Mouse (Mus musculus): ENCODE data around the gene Igf1.
A peak's percentile ranks its signal among the peaks of the same experiment; 100 is the strongest.

Igf1 gene

DNA sequence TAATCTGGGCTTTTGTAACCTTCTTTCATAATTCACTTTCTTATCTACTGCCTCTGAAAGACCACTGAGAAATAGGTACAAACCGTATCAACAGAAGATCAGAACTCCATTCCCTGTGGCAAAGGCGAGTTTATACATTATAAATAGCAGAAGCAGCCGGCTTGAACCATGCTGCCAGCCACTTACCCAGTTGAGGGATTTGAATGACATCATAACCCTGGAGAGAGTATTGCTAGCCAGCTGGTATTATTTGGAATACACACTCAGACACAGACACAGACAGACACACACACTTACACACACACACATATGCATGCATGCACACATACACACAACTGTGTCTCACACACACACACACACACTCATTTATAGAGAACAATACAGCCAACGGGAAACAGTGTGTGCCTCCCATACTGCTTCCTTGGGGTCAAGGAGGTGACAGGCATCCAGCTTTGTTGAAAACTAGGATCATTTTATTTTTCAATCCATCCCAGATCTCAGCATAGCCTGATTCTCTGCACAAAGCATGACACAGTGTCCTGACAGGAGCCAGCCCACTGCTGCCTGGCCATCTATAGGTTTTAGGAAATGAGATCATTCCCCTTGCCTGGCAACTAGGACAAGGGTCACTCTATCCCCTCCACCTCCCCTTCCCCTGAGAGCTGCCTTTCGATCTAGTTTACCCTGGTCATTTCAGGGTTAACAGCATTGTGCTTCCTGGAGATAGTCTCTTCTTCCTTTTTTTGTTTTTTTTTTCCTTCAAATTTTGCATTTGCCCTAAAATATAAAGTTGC is at the start of gene Igf1:
TSS of gene Igf1 (plus strand) at position 253 of the 794 bp plus-strand sequence.
- DNase-seq (ENCODE audit: low spot score in 2 of 2) = no peak

DNA sequence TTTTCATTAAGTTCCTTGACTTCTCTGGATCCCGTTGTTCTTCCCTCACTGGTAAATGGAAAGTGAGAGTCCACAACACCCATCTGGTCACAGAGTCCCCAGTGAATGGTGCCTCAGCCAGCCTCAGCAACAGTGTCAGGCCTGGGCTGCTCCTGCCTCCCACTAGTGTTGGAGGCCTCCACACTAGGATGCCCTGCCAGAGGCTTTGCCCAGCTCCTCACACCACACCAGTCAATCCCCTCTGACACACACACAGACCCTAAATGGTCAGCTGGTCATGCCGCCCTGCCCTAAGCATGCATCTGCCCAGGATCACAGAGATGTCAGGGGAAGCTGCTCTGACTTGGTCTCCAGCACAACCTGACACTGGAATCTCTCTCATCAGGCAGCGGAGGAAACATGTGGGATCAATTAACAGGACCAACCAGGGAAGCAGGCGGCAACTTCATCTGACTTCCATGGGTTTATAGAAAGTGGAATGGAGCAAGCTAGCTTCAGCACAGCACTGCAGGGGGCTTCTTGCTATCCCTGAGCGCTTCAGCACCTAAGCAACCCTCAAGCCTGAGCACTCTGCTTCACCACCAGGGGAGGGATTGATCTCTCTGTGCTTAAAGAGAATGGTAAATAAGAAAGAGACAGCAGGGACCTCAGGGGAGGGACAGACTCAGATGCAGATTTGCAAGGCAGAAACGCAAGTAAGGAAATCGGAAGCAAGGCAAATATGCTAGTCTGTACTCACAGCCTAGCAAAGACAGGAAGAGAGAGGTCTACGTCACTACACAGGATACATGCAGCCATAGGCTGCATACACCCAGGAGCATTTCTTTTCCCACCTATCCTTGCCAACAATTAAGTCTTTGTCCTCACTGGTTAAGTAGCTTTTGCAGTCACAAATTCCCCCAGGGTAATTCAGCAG is 45.6 kb upstream of the Igf1 start:
- no peak for DNase-seq (ENCODE audit: low spot score in 2 of 2)

DNA sequence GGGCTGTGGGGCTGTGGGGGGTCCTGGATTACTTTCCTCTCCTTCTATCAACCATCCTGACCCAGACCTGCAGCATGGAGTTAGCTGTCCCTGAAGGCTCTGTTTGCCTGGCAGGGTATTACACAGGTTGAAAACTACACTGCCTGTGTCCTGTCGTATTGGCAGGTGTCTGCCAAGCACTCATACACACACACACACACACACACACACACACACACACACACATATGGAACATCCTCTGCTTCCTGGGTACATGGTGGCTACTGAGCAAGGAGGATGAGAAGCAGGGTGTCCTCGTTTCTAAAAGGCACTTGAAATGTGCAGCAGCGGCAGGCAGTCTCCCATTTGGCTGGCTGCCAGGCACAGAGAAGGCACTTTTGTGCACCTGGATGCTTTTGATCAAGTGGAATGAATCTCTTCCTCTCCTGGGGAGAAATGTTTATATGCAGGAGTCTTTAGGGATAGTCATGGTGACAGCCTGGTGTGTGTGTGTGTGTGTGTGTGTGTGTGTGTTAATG is 44.9 kb upstream of the Igf1 start:
- peak in 1 of 2 experiments; percentile 12 for DNase-seq (ENCODE audit: low spot score in 2 of 2)

DNA sequence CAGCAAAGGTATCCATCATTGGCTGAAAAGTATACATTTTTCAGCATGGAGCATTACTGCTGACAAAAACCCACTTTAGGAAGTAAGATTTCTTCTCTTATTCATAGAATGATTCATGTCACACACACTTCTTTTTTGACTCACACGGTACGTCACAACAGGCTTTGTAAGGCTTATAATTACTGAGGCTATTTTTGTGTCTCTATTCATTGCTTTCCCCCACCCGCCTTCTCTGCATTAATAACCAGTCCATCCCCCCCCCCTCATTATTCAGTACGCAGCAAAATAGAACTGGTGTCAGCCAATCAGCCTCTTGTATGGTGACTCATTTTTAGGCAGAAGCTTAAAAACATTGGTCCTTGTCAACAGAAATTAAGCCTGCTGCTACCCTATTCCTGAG is 41.2 kb upstream of the Igf1 start:
- no peak for DNase-seq (ENCODE audit: low spot score in 2 of 2)

DNA sequence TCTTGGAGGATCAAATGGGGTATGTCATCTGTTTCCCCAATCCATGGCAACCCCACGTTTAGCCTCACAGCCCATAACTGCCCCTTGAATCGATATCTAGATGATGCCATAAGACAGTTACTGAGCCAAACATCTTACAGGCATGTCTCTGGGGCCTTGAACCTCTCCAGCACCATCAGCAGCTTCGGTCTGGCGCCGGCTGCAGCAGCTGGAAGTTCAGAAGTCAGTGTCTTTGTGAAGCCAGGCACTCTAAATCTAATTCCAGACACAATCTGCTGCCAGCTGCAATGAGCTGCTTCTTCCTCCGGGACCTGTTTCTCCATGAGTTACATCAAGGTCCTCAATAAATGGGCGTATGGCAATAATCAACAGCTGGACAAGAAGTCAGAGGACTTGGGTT is 40.3 kb upstream of the Igf1 start:
- DNase-seq (ENCODE audit: low spot score in 2 of 2) = no peak

DNA sequence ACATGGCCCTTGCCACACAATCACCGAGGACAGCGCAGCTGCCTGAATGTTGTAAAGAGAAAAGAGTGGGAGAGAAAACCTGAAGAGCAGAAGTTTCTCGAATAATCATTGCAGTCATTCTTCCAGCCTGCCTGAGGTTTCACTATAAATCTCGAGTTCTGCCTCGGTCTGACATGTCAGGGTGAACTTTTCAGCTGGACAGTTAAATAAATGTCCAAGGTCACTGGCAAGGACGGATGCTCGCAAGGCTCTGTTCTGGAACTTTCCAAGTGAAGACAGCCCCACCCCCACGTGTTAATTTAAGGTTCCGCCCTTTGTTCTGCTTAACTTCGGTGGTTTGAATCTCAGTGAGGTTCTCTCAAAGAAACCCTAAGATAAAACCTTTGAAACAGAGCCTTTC is 36.2 kb upstream of the Igf1 start:
- no peak for DNase-seq (ENCODE audit: low spot score in 2 of 2)

DNA sequence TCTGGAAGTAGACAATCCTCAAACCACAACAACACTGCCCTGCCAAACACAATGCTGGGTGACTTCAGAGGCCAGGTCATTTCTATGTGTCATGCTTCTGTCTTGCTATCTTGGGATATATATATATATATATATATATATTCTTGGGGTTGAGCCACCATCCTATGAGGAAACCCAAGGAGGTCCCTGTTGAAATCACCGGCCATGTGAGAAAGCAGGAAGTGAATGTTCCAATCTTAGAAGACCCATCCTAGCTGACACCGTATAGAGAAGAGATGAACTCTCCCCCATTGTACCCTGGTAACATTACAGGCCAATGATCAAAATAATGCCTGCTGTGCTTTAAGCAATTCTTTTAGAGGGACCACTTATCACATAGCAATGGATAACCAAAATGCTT is 28.1 kb upstream of the Igf1 start:
- no peak for DNase-seq (ENCODE audit: low spot score in 2 of 2)

DNA sequence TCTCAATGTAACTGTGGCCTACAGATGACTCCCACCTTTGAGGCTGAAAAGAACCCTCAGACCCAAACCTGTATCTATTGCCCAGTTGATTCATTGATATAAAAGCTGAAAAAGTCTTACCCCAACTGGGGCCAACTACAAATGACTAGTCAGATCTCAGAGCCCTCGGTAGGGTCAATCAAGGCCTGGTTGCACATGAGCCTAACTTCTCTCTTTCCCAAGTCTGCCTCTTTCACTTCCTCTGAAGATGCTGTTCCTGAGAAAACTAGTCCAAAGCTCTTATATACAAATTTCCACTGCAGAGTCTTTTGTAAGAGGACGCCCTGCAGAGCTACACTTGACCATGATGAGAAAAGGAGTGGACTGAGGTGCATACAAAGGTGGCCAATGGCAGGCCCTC is 27.4 kb upstream of the Igf1 start:
- no peak for DNase-seq (ENCODE audit: low spot score in 2 of 2)

DNA sequence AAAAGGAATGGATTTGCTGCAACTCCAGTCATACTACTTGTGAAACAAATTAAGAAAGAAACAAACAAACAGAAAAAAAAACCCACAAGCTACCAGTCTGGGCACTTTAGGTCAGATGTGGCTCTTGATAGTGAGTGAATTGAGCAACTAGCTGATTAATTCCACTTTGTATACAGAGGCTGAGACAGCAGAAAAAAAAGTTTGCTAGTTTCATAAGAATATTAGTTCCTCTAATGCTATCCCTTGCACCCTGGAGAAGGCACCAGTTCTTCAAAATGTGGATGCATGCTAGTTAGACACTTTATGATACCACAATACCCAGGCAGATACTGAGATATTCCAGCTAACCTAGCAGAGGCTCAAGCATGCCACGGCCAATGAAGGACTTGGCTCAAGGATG is 26.0 kb upstream of the Igf1 start:
- no peak for DNase-seq (ENCODE audit: low spot score in 2 of 2)

DNA sequence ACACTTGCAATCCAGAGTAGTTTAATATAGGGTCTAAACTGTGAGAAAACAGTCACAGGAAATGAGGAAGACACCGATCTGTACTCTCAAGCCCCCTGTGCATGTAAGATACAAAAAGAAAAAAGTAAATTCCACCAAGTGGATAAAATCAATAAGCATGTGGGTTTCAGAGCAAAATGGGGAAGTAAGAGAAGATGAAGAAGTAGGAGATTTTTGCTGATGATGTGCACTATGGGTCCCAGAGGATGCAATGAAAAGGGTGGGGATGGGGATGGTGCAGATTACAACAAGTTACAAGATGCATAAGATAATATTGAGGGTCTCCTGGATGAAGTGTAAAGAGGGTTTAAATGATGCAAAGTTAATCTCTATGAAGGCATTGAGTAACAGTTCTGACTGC is 18.6 kb upstream of the Igf1 start:
- no peak for DNase-seq (ENCODE audit: low spot score in 2 of 2)

DNA sequence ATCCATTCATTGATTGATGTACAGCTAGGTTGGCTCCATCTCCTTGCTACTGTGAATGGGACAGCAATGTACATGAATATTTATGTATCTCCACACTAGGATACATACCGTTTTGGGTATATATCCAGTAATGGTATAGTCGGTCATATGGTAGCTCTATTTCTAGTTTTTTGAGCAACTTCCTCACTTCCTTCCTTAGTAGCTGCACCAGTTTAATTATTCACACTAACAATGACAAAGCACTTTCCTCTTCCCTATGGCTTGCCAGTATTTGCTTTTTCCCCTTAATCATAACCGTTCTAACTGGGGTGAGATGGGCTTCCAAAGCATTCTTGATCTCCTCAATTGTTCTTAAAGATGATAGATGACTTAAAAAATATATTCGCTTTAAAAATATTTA is 15.6 kb upstream of the Igf1 start:
- no peak for DNase-seq (ENCODE audit: low spot score in 2 of 2)

DNA sequence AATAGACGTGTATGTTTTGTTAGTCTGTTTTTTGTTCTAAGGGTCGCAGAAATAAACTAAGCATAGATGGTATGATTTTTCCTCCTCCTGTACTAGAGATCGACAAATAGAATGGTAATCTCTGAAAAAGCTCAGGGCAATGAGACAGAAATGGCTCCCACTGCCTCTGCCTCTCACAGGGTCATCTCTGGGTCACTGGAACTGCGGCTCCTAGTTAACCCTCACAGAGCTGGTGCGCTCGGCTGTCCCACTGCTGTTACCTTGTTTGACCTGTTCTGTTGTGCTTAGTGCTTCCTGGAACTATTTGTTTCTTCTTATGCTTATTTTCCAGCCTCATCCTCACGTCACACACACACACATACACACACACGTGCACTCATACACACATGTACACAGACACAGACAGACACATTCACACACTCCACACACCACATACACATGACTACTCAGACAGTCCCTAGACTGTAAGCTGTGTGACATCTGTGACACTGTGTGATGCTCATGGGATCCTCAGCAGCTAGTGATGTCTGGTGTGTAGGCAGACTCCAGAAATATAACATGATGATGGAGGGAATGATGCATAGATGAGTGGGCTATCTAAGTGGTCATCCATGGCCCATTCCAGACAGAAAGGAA is 13.0 kb upstream of the Igf1 start:
- DNase-seq (ENCODE audit: low spot score in 2 of 2) = no peak

DNA sequence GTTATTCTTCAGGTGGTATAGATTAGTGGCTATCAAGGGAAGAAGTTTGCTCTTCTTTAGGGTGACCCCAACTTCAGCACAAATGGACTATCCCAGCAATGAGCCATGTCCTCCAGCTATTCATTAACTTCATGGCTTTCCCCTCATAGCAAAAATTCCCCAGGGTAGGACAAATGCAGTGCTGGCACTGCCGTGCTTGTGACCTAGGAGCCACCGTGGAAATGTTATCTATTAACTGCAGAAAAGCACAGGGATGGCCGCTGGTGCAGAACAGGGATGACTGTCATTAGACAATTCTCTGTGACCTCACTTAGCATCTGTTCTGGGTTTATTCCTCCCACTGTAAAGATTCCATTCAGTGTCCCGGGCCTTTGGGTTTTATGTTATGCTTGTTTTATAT is 10.2 kb upstream of the Igf1 start:
- no peak for DNase-seq (ENCODE audit: low spot score in 2 of 2)

DNA sequence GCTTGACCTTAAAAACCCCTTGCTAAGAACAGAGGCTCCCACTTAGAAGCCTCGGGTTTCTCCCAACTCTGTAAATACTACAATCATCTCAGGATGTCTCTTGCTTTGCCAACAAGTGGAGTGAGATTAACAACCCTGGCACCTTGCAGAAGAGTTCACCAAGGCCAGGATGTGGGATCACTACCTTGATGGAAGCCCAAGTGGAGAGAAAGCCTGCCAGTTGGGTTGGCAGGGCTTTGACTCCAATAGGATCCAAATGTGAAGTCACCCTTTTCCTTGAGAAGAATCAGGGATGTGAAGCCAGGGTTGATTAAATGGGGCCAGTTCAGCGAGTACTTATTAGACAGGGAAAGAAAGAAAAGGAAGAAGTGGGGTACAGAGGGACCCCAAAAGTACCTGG is 9.6 kb upstream of the Igf1 start:
- no peak for DNase-seq (ENCODE audit: low spot score in 2 of 2)

DNA sequence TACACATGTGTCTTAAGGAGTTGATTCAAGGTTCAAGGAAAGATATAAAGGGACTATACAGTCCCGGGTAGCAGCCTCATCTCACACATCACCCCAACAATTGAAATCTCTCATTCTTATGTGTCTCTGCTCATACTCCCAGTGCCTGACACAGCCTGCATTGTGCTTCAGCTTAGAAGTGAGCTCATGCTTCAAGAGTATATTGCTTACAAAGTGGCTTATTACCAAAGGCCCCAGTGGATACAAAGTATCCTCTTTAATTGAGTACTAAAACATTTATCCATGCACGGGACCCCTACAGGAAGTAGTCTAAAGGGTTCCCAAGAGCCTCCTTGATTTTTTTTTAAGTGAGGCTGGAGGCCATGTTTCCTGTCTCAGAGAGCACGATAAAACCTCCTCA is 6.6 kb upstream of the Igf1 start:
- no peak for DNase-seq (ENCODE audit: low spot score in 2 of 2)

DNA sequence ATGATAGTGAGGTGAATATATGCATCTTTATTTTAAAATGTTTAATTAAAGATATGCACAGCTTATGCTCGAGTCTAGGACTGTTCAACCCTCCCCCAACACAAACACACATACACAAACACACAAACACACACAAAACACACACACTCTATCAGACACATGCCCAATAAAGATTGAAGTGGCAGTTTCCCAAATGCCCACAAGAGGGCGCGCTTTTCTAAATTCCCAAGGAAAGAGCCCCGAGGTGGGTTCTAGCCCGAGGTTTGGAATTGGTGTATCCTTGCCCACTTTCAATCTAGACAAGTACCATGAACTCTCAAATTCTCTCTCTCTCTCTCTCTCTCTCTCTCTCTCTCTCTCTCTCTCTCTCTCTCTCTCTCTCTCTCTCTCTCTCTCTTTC is 3.7 kb upstream of the Igf1 start:
- DNase-seq (ENCODE audit: low spot score in 2 of 2) = peak in 1 of 2 experiments; percentile 26

DNA sequence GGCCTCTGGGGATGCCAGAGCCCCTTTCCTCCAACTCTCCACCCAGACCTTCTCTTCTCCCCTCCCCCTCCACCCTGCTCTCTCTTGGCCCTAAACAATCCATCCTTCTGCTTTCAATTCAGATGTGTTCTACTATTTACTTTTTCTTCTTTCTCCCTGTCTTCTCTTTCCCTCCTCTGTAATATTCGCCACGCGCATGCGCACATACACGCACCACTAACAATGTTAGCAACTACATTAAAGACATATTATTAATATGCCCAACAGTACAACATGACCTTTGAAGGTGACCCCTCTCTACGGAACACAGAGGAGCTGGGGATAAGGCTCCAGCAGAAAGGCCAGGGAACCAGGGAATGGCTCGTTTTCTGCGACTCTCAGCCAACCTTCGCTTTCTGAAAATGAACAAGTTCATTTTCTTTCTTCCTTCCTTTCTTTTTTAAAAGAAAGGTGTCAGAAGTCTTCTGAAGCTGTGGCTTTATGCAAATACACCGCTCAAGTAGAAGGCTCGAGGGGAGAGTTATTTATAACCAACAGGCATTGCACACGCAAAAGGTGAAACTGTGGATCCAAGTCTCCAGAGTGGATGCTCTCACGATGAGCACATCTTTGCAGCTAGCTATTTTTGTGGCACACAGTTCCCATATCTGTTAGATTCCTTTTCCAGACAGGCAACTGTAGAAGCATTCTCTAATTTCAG is 2.5 kb upstream of the Igf1 start:
- no peak for DNase-seq (ENCODE audit: low spot score in 2 of 2)

DNA sequence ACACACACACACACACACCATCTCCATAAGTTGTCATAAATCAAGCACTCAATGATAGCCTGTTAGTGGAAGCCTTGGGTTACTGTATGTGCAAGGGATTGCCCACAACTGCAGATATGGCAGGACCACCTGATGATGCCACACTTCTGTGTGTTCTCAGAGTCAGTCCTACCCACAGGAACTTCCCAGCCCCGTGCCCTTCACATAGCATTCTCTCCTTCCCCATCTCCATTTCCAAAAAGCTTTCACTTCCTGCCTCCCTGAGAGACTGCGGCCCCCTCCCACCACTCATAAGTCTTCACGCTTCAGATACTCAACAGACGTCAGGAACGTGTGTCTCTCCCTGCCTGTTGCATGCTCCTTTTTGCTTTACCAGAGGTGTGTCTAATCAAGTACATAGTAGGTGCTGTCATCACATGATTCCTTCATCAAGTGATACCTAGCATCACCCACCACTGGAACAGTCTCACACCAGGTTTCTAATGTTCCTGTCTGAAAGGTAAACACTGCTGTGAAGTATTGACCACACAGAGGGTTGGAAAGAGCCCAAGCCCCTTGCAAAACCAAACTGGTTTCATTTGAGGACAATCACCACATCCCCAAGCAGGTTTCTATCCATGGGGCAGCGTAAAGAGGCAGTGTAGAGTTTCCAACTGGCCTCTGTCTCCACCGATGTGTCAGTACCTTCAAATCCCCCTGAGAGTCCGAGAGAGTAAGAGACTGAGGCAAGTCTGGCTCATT is 680 bp upstream of the Igf1 start:
- DNase-seq (ENCODE audit: low spot score in 2 of 2) = no peak

DNA sequence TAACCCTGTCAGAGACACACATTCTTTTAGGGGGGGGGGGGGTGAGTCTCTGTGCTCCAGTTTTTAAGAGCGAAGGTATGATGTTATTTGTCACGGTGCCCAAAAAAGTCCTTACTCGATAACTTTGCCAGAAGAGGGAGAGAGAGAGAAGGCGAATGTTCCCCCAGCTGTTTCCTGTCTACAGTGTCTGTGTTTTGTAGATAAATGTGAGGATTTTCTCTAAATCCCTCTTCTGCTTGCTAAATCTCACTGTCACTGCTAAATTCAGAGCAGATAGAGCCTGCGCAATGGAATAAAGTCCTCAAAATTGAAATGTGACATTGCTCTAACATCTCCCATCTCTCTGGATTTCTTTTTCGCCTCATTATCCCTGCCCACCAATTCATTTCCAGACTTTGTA is 874 bp downstream of the Igf1 start:
- DNase-seq (ENCODE audit: low spot score in 2 of 2) = no peak

DNA sequence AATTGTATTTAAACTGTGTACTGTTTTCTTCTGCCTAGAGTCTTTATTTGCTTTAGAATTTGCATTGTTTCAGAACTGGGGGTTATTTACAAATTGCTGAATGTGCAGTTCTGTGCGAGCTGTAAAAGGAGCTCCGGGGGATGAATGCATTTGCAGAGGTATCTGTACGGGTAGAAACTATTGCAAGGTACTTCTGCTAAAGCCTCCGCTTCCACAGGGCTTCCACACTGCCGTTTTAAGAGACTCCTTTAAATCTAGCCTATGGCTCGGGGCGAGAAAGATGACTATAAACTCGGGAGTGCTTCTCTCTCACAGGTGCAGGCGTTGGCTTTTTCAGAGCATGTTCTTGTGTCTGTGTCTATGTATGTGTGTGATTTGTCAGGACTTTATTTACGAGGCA is 1.4 kb downstream of the Igf1 start:
- no peak for DNase-seq (ENCODE audit: low spot score in 2 of 2)
